ENCODE assay signal across 20 mouse cellular contexts in the genomic region with DNA sequence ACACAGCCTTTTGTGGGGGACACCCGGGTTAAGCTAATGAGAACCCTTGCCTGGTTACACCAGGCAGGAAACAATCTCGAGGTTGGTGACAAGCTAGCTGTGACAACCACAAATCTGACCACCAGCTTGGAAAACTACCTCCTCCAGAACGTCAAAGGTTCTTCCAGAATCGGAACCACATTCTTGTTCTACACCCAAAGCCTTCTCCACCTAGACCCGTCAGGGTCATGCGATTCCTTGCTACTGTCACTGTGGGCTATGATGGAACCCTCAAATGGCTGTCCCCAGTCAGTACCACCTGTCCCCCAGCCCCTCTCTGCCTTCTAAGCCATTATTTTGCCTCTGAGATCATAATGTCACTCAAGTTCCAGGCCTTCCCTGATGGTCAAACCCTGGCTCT.
"Had no signal": no experiment of that assay in that cellular context is flagged by ENCODE, and none has a peak within 500 bp of the region (broad histone marks: within the 10 kb centered on the region; RNA-seq: fewer than 3 reads in every experiment).

No protein-coding gene starts in this region.

- ATAC-seq: liver, postnatal 0 days; lung, postnatal 0 days; midbrain, embryonic 15.5 days had no signal

- H3K4me2 ChIP-seq: lung, embryonic 15.5 days; midbrain, embryonic 12.5 days; midbrain, embryonic 15.5 days; neural tube, embryonic 12.5 days; stomach, embryonic 15.5 days had no signal

- H3K27ac ChIP-seq: lung, embryonic 15.5 days; macrophage; midbrain, embryonic 12.5 days; midbrain, embryonic 15.5 days; neural tube, embryonic 12.5 days; stomach, embryonic 15.5 days; stomach, postnatal 0 days had no signal

- H3K36me3 ChIP-seq: lung, embryonic 15.5 days; midbrain, embryonic 12.5 days; midbrain, embryonic 15.5 days; neural tube, embryonic 12.5 days; stomach, embryonic 15.5 days had no signal

- H3K4me1 ChIP-seq: lung, embryonic 15.5 days; midbrain, embryonic 12.5 days; midbrain, embryonic 15.5 days; neural tube, embryonic 12.5 days; stomach, embryonic 15.5 days had no signal

- DNase-seq: liver, postnatal 0 days; lung, adult 2 months; lung, postnatal 14 days; lung, postnatal 36 days; retina, postnatal 1 day; right cerebral cortex, adult 18-20 months; right cerebral cortex, postnatal 25 days; right cerebral cortex, postnatal 4 days; thymus, adult 2 months; thymus, postnatal 25 days; thymus, postnatal 4 days had no signal

- H3K4me3 ChIP-seq: lung, embryonic 15.5 days; megakaryocyte, embryonic 14.5 days; midbrain, embryonic 12.5 days; midbrain, embryonic 15.5 days; neural tube, embryonic 12.5 days; stomach, embryonic 15.5 days had no signal

- H3K27me3 ChIP-seq: lung, embryonic 15.5 days; midbrain, embryonic 12.5 days; midbrain, embryonic 15.5 days; neural tube, embryonic 12.5 days; stomach, embryonic 15.5 days had no signal

- H3K9me3 ChIP-seq: lung, embryonic 15.5 days; midbrain, embryonic 12.5 days; midbrain, embryonic 15.5 days; neural tube, embryonic 12.5 days; stomach, embryonic 15.5 days had no signal

- H3K9ac ChIP-seq: liver, postnatal 0 days; lung, embryonic 15.5 days; midbrain, embryonic 12.5 days; midbrain, embryonic 15.5 days; neural tube, embryonic 12.5 days; stomach, embryonic 15.5 days had no signal
